Mouse (Mus musculus): ENCODE measurements around the gene Gpx1. TPM values are rescaled to one million over a fixed set of nuclear protein-coding genes. Genes with fewer than 3 reads are reported as not detected.

Gpx1 gene
- polyA plus RNA-seq, 1 experiment from 2014 or later: 821 TPM

DNA sequence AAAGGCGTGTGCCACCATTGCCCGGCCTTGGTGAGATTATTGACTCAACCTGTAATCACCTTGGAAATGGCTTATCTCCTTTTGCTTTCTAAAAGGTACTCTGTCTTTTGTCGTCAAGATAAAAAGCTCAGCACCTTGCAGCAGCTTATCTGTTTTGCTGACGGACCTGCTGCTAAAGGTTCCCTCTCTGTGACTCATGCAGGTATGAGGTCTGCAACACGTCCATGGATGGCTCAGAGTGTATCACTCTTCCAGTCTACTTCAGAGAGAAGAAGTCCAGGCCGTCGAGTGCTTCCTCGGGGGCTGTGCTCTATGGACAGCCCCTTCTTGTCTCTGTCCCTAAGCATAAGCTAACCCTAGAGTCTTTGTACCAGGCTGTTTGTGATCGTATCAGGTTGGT, 39.5 kb downstream of the Gpx1 start:
- Histone ChIP-seq H3K4me2 (replicated peaks; ENCODE audit: low read depth, low read length) (no peak overlapping the region), H3K36me3 (ENCODE audit: control insufficient read depth, insufficient read depth, low read length) (peaks cover 19% of the 10 kb centered on the region), H3K27ac (ENCODE audit: low read depth, low read length) (no peak overlapping the region), H3K27me3 (ENCODE audit: control insufficient read depth, insufficient read depth, low read length) (no peaks in the 10 kb centered on the region), H3K4me3 (ENCODE audit: low read depth, low read length) (no peak overlapping the region), H3K9ac (ENCODE audit: low read depth, low read length) (no peak overlapping the region), H3K4me1 (replicated peaks; ENCODE audit: control insufficient read depth, insufficient read depth, low read length) (no peaks in the 10 kb centered on the region), H3K9me3 (ENCODE audit: control insufficient read depth, low read length) (no peaks in the 10 kb centered on the region)
- DNase-seq (ENCODE audit: low spot score): no peak
- WGBS: 91% methylated on average over 9 of the region's 9 CpGs
- no peak for ATAC-seq (ENCODE audit: low FRiP score)

DNA sequence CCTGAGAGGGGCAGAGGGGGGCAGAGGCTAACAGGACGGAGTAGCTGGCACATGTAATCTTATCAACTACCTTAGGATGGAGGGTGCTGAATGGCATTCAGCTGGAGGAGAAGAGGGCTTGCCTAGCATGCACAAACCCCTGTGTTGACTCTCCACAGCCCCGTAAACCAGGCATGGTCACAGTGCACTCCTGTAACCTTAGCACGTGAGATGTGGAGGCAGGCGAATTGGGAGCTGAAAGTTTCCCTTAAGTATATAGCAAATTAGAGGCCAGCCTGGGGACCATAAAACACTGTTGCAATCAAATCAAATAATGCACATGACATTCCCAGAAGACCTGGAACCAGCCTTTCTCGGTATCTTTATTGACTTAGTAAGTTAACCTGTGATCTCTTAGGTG, 40.0 kb downstream of the Gpx1 start:
- ATAC-seq (ENCODE audit: low FRiP score): no peak
- H3K9ac ChIP-seq (ENCODE audit: low read depth, low read length): no peak overlapping the region
- no peak overlapping the region for H3K27ac ChIP-seq (ENCODE audit: low read depth, low read length)
- H3K36me3 ChIP-seq (ENCODE audit: control insufficient read depth, insufficient read depth, low read length): peaks cover 21% of the 10 kb centered on the region
- H3K4me1 ChIP-seq (replicated peaks; ENCODE audit: control insufficient read depth, insufficient read depth, low read length): no peaks in the 10 kb centered on the region
- WGBS: 96% methylated on average over 5 of the region's 5 CpGs
- no peak overlapping the region for H3K4me3 ChIP-seq (ENCODE audit: low read depth, low read length)
- no peaks in the 10 kb centered on the region for H3K27me3 ChIP-seq (ENCODE audit: control insufficient read depth, insufficient read depth, low read length)
- H3K4me2 ChIP-seq (replicated peaks; ENCODE audit: low read depth, low read length): no peak overlapping the region
- DNase-seq (ENCODE audit: low spot score): no peak
- H3K9me3 ChIP-seq (ENCODE audit: control insufficient read depth, low read length): no peaks in the 10 kb centered on the region

- no peak overlapping the region for H3K9ac ChIP-seq (ENCODE audit: low read depth, low read length)
- DNase-seq (ENCODE audit: low spot score): no peak
- no peak overlapping the region for H3K27ac ChIP-seq (ENCODE audit: low read depth, low read length)
- no peaks in the 10 kb centered on the region for H3K9me3 ChIP-seq (ENCODE audit: control insufficient read depth, low read length)
- H3K27me3 ChIP-seq (ENCODE audit: control insufficient read depth, insufficient read depth, low read length): no peaks in the 10 kb centered on the region
- no peak for ATAC-seq (ENCODE audit: low FRiP score)
- H3K4me1 ChIP-seq (replicated peaks; ENCODE audit: control insufficient read depth, insufficient read depth, low read length): no peaks in the 10 kb centered on the region
- no peak overlapping the region for H3K4me2 ChIP-seq (replicated peaks; ENCODE audit: low read depth, low read length)
- no peak overlapping the region for H3K4me3 ChIP-seq (ENCODE audit: low read depth, low read length)
- WGBS: 92% methylated on average over 4 of the region's 4 CpGs
- peaks cover 24% of the 10 kb centered on the region for H3K36me3 ChIP-seq (ENCODE audit: control insufficient read depth, insufficient read depth, low read length)
These were observed 40.6 kb downstream of the Gpx1 start for GRCm38 (mm10) chr9:108379294-108379693.

GRCm38 (mm10) chr9:108381382-108381781, 42.7 kb downstream of the Gpx1 start:
- H3K36me3 ChIP-seq (ENCODE audit: control insufficient read depth, insufficient read depth, low read length): peaks cover 21% of the 10 kb centered on the region

DNA sequence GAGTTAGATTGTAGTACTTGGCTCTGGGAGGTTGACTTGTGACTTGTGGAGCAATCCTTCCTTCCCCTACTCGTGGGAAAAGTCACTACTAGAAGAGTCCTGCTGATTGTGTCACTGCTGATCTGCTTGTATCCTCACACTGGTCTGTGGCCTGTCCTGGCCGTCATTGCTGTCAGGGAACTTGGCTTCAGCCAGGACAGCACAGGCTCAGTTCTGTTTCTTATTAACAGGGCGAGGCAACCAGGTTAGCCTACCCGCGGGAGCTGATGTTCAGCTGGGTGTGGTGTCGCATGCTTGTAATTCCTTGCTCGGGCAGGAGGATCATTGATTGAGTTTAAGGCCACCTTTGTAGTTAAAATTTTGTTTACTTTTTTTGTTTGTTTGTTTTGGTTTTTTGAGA, 46.3 kb downstream of the Gpx1 start:
- no peak overlapping the region for H3K4me2 ChIP-seq (replicated peaks; ENCODE audit: low read depth, low read length)
- DNase-seq (ENCODE audit: low spot score): no peak
- WGBS: 83% methylated on average over 7 of the region's 7 CpGs
- no peak overlapping the region for H3K4me3 ChIP-seq (ENCODE audit: low read depth, low read length)
- no peak for ATAC-seq (ENCODE audit: low FRiP score)
- H3K4me1 ChIP-seq (replicated peaks; ENCODE audit: control insufficient read depth, insufficient read depth, low read length): no peaks in the 10 kb centered on the region
- no peaks in the 10 kb centered on the region for H3K9me3 ChIP-seq (ENCODE audit: control insufficient read depth, low read length)
- peaks cover 17% of the 10 kb centered on the region for H3K36me3 ChIP-seq (ENCODE audit: control insufficient read depth, insufficient read depth, low read length)
- no peak overlapping the region for H3K27ac ChIP-seq (ENCODE audit: low read depth, low read length)
- H3K27me3 ChIP-seq (ENCODE audit: control insufficient read depth, insufficient read depth, low read length): no peaks in the 10 kb centered on the region
- no peak overlapping the region for H3K9ac ChIP-seq (ENCODE audit: low read depth, low read length)

More at GRCm38 (mm10) chr9:108381382-108381781, 42.7 kb downstream of the Gpx1 start:
- no peaks in the 10 kb centered on the region for H3K27me3 ChIP-seq (ENCODE audit: control insufficient read depth, insufficient read depth, low read length)
- no peak for ATAC-seq (ENCODE audit: low FRiP score)
- H3K4me1 ChIP-seq (replicated peaks; ENCODE audit: control insufficient read depth, insufficient read depth, low read length): no peaks in the 10 kb centered on the region
- no peak overlapping the region for H3K27ac ChIP-seq (ENCODE audit: low read depth, low read length)
- no peak for DNase-seq (ENCODE audit: low spot score)
- no peak overlapping the region for H3K4me2 ChIP-seq (replicated peaks; ENCODE audit: low read depth, low read length)
- 94% methylated on average over 9 of the region's 9 CpGs for WGBS
- H3K9ac ChIP-seq (ENCODE audit: low read depth, low read length): no peak overlapping the region
- H3K4me3 ChIP-seq (ENCODE audit: low read depth, low read length): no peak overlapping the region
- no peaks in the 10 kb centered on the region for H3K9me3 ChIP-seq (ENCODE audit: control insufficient read depth, low read length)

- Histone ChIP-seq H3K9ac (ENCODE audit: low read depth, low read length) (no peak overlapping the region), H3K9me3 (ENCODE audit: control insufficient read depth, low read length) (no peaks in the 10 kb centered on the region), H3K27me3 (ENCODE audit: control insufficient read depth, insufficient read depth, low read length) (no peaks in the 10 kb centered on the region), H3K27ac (ENCODE audit: low read depth, low read length) (no peak overlapping the region), H3K4me2 (replicated peaks; ENCODE audit: low read depth, low read length) (no peak overlapping the region), H3K4me1 (replicated peaks; ENCODE audit: control insufficient read depth, insufficient read depth, low read length) (no peaks in the 10 kb centered on the region), H3K36me3 (ENCODE audit: control insufficient read depth, insufficient read depth, low read length) (peaks cover 20% of the 10 kb centered on the region; the same call in 1 of the 2 replicates), H3K4me3 (ENCODE audit: low read depth, low read length) (no peak overlapping the region)
- 89% methylated on average over 4 of the region's 4 CpGs for WGBS
- DNase-seq (ENCODE audit: low spot score) (no peak), ATAC-seq (ENCODE audit: low FRiP score) (no peak)
These were observed 48.1 kb downstream of the Gpx1 start for GRCm38 (mm10) chr9:108386816-108387215.

DNA sequence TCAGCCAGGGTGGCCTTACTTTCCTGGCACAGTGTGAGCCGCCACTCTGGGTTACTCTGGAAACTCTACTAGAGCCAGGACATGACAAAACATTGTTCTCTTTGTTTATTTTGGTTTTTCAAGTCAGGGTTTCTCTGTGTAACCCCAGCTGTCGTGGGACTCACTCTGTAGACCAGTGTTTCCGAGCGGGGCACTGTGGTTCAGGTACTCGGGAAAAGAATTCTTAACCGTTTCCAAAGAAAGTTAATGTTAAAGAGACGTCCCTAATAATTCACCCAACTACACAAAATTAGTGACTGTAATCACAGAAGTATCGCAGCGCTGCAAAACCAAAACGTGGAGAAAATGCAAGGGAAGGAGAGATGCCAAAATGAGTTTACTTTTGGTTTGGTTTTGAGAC, 49.9 kb downstream of the Gpx1 start:
- Histone ChIP-seq H3K4me1 (replicated peaks; ENCODE audit: control insufficient read depth, insufficient read depth, low read length) (no peaks in the 10 kb centered on the region), H3K4me3 (ENCODE audit: low read depth, low read length) (no peak overlapping the region), H3K36me3 (ENCODE audit: control insufficient read depth, insufficient read depth, low read length) (peaks cover 18% of the 10 kb centered on the region; the same call in 1 of the 2 replicates), H3K4me2 (replicated peaks; ENCODE audit: low read depth, low read length) (no peak overlapping the region), H3K9ac (ENCODE audit: low read depth, low read length) (no peak overlapping the region), H3K27ac (ENCODE audit: low read depth, low read length) (no peak overlapping the region), H3K9me3 (ENCODE audit: control insufficient read depth, low read length) (no peaks in the 10 kb centered on the region), H3K27me3 (ENCODE audit: control insufficient read depth, insufficient read depth, low read length) (no peaks in the 10 kb centered on the region)
- 85% methylated on average over 10 of the region's 10 CpGs for WGBS
- DNase-seq (ENCODE audit: low spot score): no peak
- no peak for ATAC-seq (ENCODE audit: low FRiP score)

GRCm38 (mm10) chr9:108389220-108389619, 50.5 kb downstream of the Gpx1 start:
- DNase-seq (ENCODE audit: low spot score) (no peak), ATAC-seq (ENCODE audit: low FRiP score) (no peak)
- no peak overlapping the region for H3K4me3 ChIP-seq (ENCODE audit: low read depth, low read length)
- H3K9me3 ChIP-seq (ENCODE audit: control insufficient read depth, low read length): no peaks in the 10 kb centered on the region
- no peaks in the 10 kb centered on the region for H3K4me1 ChIP-seq (replicated peaks; ENCODE audit: control insufficient read depth, insufficient read depth, low read length)
- H3K36me3 ChIP-seq (ENCODE audit: control insufficient read depth, insufficient read depth, low read length): peaks cover 16% of the 10 kb centered on the region; the same call in 1 of the 2 replicates
- H3K27me3 ChIP-seq (ENCODE audit: control insufficient read depth, insufficient read depth, low read length): no peaks in the 10 kb centered on the region
- H3K9ac ChIP-seq (ENCODE audit: low read depth, low read length): no peak overlapping the region
- WGBS: 86% methylated on average over 6 of the region's 6 CpGs
- no peak overlapping the region for H3K4me2 ChIP-seq (replicated peaks; ENCODE audit: low read depth, low read length)
- no peak overlapping the region for H3K27ac ChIP-seq (ENCODE audit: low read depth, low read length)

Measured in hindbrain, embryonic 11.5 days (tissue).